ENCODE assay signal across 8 mouse cellular contexts in the genomic region with DNA sequence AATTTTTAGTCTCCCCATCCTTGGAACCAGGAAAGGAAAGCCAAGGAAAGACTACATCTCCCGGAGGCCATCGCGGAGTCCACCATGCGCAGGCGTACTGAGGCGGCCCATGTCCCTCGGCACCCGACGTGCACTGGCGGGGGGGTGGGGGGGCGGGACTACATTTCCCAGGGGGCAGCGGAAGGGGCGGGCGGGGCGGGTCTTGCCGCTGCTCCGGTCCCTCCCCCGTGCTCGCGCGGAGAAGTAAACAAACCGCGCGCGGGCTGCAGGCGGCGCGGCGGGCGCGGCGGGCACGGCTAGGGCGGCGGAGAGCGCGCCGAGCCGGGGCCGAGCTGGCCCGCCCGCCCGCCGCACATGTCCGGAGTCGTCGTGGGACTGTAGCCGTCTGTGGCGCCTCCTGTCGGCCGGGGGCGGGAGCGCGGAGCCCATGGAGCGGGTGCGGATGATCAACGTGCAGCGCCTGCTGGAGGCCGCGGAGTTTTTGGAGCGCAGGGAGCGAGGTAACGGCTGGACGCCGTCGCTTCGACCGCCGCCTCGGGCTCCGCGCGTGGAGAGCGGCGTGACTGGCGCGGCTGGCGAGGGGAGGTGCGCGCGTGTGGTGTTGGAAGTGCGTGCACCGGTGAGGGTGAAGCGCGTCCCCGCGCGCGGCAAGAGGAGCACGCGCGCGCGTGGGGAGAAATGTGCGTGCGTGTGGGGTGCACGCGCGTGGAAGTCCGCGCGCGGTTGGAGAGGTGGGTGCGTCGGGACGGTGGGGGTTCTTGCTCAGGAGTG. TPM values are rescaled to one million over a fixed set of nuclear protein-coding genes. Genes with fewer than 3 reads are reported as not detected.
DNase-seq lines count a peak whose midpoint lies in the region; ATAC-seq and TF ChIP-seq lines count a peak whose summit lies in the region.

No protein-coding gene starts in this region.

- H3K4me1 ChIP-seq in cortical plate, adult 2 months (ENCODE audit: control insufficient read depth, insufficient read depth, low read length) = peaks cover 8% of the 10 kb centered on the region

- intact Hi-C loops in left cerebral cortex, postnatal 10 days (cut with DNase I) = no loop called here

- H3K27ac ChIP-seq in cortical plate, adult 2 months (ENCODE audit: insufficient read depth, low read length) = peak overlapping the region; percentile 89

- TF ChIP-seq POLR2A in cortical plate, adult 2 months (IDR thresholded peaks at IDR 0.05; ENCODE audit: extremely low read depth, insufficient read depth, low read length) = no peak

- TF ChIP-seq CTCF in cortical plate, adult 2 months (IDR thresholded peaks at IDR 0.05; ENCODE audit: extremely low read depth, insufficient read depth, low read length) = 0 out of 2 replicates have a peak, but pooled peaks have one; percentile 17

- DNase-seq in gastrocnemius, postnatal 10 days = peak; percentile 93
- peak; percentile 88 to 95 for DNase-seq in left cerebral cortex, postnatal 10 days (ENCODE audit: extremely low spot score in 1 of 2, low spot score in 2 of 2)
- DNase-seq in right cerebral cortex, postnatal 10 days (ENCODE audit: low spot score in 2 of 2) = peak; percentile 94 to 95
- peak; percentile 93 for DNase-seq in urinary bladder, postnatal 14 days (ENCODE audit: low spot score)

- peak; percentile 63 for ATAC-seq in activated CD4-positive, CD25-positive, alpha-beta regulatory T cell, adult 4 months
- peak; percentile 70 for ATAC-seq in inflammation-experienced regulatory T-cells, adult 6 months
- peak; percentile 45 for ATAC-seq in megakaryocyte progenitor cell, adult 5-6 weeks (replicated peaks; ENCODE audit: poor library complexity)

- peak overlapping the region; percentile 91 for H3K4me3 ChIP-seq in cortical plate, adult 2 months (ENCODE audit: insufficient read depth, low read length)

RNA-seq across cellular contexts. Expression of a gene that starts 19.1 kb away (rescaled TPM):
- 1 to 10 TPM; 4.7 to 4.9 TPM for polyA plus RNA-seq in activated CD4-positive, CD25-positive, alpha-beta regulatory T cell, adult 4 months (2017; shearing (Covaris generic))
- 81.0 and 82.8 TPM in 2 replicates for polyA plus RNA-seq in cortical plate, adult 2 months (2012; rRNA removed)
- 10 to 100 TPM; 27.7 to 31.0 TPM for total RNA-seq in gastrocnemius, postnatal 10 days (2021)
- polyA plus RNA-seq in inflammation-experienced regulatory T-cells, adult 6 months (2017; shearing (Covaris generic)) = 1 to 10 TPM; 4.3 to 5.9 (median 4.6) TPM
- 10 to 100 TPM; 57.0 to 57.9 TPM for total RNA-seq in left cerebral cortex, postnatal 10 days (2021)
- 26.5 and 33.7 TPM in 2 replicates for total RNA-seq in megakaryocyte progenitor cell, adult 5-6 weeks (2015)
- 58.6 and 59.3 TPM in 2 replicates for total RNA-seq in megakaryocyte progenitor cell, adult 5-6 weeks (2017)

RNA-seq across cellular contexts. Expression of a gene that starts 42.2 kb away (rescaled TPM):
- polyA plus RNA-seq in activated CD4-positive, CD25-positive, alpha-beta regulatory T cell, adult 4 months (2017; shearing (Covaris generic)) = not detected
- polyA plus RNA-seq in cortical plate, adult 2 months (2012; rRNA removed) = not detected in 2 replicates
- not detected for total RNA-seq in gastrocnemius, postnatal 10 days (2021)
- polyA plus RNA-seq in inflammation-experienced regulatory T-cells, adult 6 months (2017; shearing (Covaris generic)) = not detected
- total RNA-seq in left cerebral cortex, postnatal 10 days (2021) = not detected
- not detected in 2 replicates for total RNA-seq in megakaryocyte progenitor cell, adult 5-6 weeks (2015)
- total RNA-seq in megakaryocyte progenitor cell, adult 5-6 weeks (2017) = not detected in 2 replicates

Comparison
In these comparisons a context has a peak if more than half of its experiments do, and no peak if none do; other contexts are left out.
1. Peak in every context shown above with its lines: DNase-seq, ATAC-seq, H3K4me3 ChIP-seq and H3K27ac ChIP-seq.